Mouse (Mus musculus): ENCODE measurements around the gene Rabgap1l.

- TF ChIP-seq POLR2A (IDR thresholded peaks at IDR 0.05; ENCODE audit: insufficient read depth, low read depth, low read length) (no peak), CTCF (IDR thresholded peaks at IDR 0.05) (peak; percentile 14; the same call in 1 of the 2 replicates)
Measured at GRCm38 (mm10) chr1:160790630-160791029, 2.4 kb downstream of the Rabgap1l start.
